Mouse (Mus musculus): ENCODE results near the gene Ephb1. TPM values are rescaled to one million over a fixed set of nuclear protein-coding genes. Genes with fewer than 3 reads are reported as not detected.
A peak's percentile ranks its signal among the peaks of the same experiment; 100 is the strongest.

The Ephb1 gene
- total RNA-seq (2021), result 1 to 10 TPM in 1 of 2 experiments, under 1 TPM in 1; 0.48 to 1.0 TPM
- long read RNA-seq, experiment 1, full-length matches to known transcripts, result 3 of 5 reads
- long read RNA-seq, experiment 1, partial matches to known transcripts, result 0 of 5 reads
- long read RNA-seq, experiment 1, other reads (novel, unspliced or antisense), result 2 of 5 reads
- long read RNA-seq, experiment 2, result 0 reads

DNA sequence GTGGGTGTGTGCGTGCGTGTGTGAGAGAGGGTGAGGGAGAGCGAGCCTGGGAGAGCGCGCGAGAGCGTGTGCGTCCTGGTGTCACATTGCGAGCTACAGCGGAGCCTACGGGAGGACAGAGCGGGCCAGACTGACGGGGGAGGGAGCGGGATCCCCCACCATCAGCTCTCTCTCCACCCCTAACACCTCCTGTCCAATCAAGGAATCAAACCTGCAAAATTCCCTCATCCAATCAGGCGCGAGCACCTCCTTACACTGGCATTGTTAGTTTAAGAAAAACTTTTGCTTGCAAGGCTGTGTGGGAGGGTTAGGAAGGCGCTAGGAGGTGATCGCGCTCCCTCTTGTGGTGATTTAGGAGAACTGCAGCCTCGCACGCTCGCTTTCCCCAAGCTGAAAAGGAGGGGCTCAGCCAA is at the start of gene Ephb1:
Gene Ephb1, minus strand, starts transcription at position 133 of the 413 bp plus-strand sequence.
- Histone ChIP-seq H3K4me3 (peak within 1 kb of the TSS; percentile 84), H3K27ac (peak within 1 kb of the TSS; percentile 24; the same call in 1 of the 2 replicates)
- DNase-seq, result peak; percentile 79
- TF ChIP-seq CTCF (IDR thresholded peaks at IDR 0.05), result no peak
- intact Hi-C loops (cut with DNase I), result loop anchor here (2.0 to 10.0 kb wide), 8 partner anchors 88 to 1040 kb away; no protein-coding TSS in a partner anchor

DNA sequence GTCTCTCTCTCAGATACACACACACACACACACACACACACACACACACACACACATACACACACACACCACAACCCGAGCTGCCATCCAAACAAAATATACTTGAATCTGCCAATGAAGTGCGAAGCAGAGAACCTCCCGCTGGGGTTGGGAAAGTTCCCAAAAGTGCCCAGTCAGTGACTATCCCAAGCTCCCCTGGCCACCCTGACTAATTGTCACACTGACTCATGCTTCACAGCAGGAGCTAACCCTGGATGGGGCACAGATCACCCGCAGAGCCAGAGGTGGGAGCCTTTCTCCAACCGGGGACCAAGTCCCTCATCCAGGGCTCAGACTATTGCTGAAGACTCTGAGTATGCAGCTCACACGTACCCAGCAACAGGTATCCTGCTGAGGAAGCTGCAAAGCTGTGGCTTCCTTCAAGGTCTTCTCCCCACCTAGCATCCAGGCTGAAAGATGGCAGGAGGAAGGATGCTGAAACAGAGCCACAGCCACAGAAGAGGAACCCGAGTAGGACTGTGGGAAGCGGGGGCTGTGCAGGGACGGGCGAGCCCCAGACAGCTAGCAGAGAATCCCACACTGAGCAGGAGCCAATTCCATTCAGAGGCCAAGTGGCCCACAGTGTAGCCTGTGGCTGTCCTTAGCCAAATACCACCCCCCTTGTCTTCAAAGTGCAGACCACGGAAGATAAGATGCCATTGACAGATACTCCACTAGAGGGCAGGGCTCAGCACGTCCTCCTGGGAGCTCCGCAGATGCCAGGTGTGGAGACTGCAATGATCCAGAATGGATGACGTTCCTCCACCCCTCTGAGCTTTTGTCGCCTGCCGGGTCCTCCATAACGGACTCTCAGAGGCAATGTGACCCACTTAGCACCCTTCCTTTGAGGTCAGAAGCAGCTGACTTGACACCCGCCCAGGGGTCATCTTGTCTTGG is 48.9 kb upstream of the Ephb1 start:
- TF ChIP-seq CTCF (IDR thresholded peaks at IDR 0.05), result peak; percentile 89
- intact Hi-C loops (cut with DNase I), result no loop called here
- Histone ChIP-seq H3K27ac (peak overlapping the region; percentile 85), H3K4me3 (peak overlapping the region; percentile 60)
- DNase-seq, result peak; percentile 76

GRCm38 (mm10) chr9:102402671-102403070 is 48.2 kb upstream of the Ephb1 start:
- intact Hi-C loops (cut with DNase I), result no loop called here
- no peak for TF ChIP-seq CTCF (IDR thresholded peaks at IDR 0.05)
- peak; percentile 57 for DNase-seq
- Histone ChIP-seq H3K27ac (peak overlapping the region; percentile 85), H3K4me3 (peak overlapping the region; percentile 5; the same call in 1 of the 2 replicates)

DNA sequence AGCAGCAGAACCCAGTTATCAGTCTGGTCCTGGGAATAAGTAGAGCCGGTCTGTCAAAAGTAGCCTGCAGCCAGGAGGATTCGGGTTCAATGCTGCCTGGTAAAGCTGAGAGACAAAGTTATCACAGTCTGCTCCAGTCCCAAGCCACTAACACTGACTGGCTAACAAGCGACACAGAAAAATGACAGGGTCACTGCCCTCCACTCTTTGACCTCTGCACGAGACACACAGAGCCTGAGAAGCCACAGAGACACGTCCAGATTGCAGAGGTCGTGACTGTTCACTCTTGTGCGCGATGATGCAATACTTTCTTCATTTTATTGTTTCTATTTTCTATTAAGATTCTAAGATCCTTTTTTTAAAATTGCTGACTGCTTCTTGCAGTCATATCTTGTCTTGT is 33.8 kb upstream of the Ephb1 start:
- intact Hi-C loops (cut with DNase I), result no loop called here
- TF ChIP-seq CTCF (IDR thresholded peaks at IDR 0.05), result no peak
- Histone ChIP-seq H3K27ac (no peak overlapping the region), H3K4me3 (no peak overlapping the region)
- no peak for DNase-seq

GRCm38 (mm10) chr9:102386816-102387215 is 32.3 kb upstream of the Ephb1 start:
- intact Hi-C loops (cut with DNase I), result no loop called here
- Histone ChIP-seq H3K4me3 (no peak overlapping the region), H3K27ac (no peak overlapping the region)
- no peak for TF ChIP-seq CTCF (IDR thresholded peaks at IDR 0.05)
- no peak for DNase-seq

- TF ChIP-seq CTCF (IDR thresholded peaks at IDR 0.05), result no peak
- Histone ChIP-seq H3K4me3 (no peak overlapping the region), H3K27ac (no peak overlapping the region)
- intact Hi-C loops (cut with DNase I), result no loop called here
- DNase-seq, result no peak
Measured at GRCm38 (mm10) chr9:102380235-102380634, 25.7 kb upstream of the Ephb1 start.

DNA sequence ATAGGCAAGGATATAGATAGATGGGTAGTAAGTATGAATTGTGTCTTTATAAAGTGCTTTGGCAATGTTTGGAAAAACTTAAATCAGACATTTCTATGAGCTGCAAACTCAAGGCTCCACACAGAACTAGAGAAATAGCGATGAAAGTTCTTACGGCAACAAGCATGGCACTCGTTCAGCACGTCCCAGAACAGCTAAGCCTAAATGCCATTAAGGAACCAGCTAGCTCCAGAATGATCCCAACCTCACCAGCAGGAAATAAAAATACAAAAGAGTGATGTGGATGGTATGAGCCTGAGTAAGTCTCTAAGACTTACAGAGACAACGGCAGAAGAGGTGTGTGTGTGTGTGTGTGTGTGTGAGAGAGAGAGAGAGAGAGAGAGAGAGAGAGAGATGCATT is 20.2 kb upstream of the Ephb1 start:
- no peak for TF ChIP-seq CTCF (IDR thresholded peaks at IDR 0.05)
- H3K4me3 ChIP-seq, result no peak overlapping the region
- no peak overlapping the region for H3K27ac ChIP-seq
- intact Hi-C loops (cut with DNase I), result no loop called here
- no peak for DNase-seq

DNA sequence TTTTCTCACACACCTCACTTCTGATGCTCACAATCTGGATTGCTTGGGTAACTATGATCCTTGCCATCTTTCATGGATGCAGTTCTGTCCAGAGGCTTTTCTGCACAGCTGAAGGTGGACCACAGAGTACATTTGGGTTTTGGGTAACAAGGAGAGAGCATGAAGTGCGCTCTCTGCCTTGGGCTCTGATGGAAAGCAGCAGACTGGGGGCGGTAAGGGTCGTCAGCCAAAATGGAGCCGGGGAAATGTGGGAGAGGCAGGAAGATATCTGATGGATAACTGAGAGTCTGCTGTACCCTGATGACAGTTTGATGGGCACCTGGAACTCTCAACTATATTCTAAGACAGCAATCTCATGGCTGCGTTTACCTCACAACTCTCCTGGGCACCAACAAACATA is 19.4 kb upstream of the Ephb1 start:
- Histone ChIP-seq H3K27ac (no peak overlapping the region), H3K4me3 (no peak overlapping the region)
- TF ChIP-seq CTCF (IDR thresholded peaks at IDR 0.05), result no peak
- intact Hi-C loops (cut with DNase I), result no loop called here
- DNase-seq, result no peak

DNA sequence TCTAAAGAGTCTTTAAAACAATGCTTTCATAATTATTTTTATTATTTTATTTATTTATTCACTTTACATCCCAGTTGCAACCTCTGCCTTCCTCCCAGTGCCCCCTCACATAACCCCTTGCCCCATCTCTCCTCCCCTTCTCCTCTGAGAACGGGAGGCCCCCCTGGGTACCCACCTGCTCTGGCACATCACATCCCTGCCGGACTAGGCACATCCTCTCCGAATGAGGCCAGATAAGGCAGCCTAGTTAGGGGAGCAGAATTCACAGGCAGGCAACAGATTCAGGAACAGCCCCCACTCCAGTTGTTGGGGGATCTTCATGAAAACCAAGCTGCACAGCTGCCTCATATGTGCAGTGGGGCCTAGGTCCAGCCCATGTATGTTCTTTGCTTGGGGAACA is 17.4 kb upstream of the Ephb1 start:
- intact Hi-C loops (cut with DNase I), result no loop called here
- no peak overlapping the region for H3K4me3 ChIP-seq
- DNase-seq, result no peak
- no peak overlapping the region for H3K27ac ChIP-seq
- TF ChIP-seq CTCF (IDR thresholded peaks at IDR 0.05), result no peak

DNA sequence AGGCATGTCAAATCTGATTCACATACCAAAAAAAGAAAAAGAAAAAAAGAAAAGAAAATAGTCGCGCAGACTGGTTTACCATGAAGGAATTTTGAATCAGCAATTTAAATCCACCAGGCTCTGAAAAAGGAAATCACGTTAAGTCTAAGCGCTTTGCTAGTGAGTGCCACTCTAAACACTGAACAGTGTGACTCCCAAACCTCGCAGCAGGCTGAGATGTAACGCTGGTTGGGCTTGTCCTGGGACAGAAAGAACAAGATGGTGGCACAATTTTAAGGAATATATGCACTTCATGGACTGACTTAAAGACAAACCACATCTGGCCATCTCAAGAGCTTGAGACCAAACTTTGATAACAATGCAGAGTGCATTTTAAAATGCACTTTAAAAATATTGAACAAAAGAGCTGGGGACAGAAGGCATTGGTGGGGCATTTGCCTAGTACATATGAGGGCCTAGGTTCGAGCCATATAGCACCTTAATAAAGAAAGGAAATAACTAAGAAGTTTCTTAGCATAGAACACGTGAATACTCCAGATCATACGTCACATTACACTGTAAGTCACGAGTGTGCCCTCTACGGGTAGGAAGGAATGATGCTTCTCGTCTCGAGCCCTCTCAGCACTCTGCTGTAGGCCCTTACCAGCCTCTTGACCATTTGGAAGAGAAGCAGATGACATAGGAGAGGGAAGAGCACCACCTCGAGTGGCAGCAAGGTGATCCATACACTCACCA is 16.7 kb upstream of the Ephb1 start:
- TF ChIP-seq CTCF (IDR thresholded peaks at IDR 0.05), result no peak
- Histone ChIP-seq H3K27ac (no peak overlapping the region), H3K4me3 (no peak overlapping the region)
- intact Hi-C loops (cut with DNase I), result no loop called here
- DNase-seq, result no peak

DNA sequence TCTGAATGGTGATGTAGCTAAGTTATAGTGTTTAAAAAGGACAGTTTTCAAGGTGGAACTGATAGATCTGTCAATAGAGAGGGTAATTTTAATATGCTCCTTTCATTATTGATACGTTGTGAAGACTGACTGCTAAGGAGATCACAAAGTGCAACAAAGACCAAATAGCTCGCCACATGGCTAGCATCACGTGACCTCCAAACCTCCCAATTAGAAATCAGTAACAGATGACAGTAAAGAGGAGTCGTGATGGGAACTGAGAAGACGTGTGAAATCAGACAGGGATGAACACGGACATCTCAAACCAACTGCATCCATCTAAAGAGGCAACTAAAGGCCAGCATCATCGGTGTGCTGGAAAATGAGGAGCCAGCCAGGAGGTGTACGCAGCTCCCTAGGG is 15.6 kb upstream of the Ephb1 start:
- no peak for DNase-seq
- H3K4me3 ChIP-seq, result no peak overlapping the region
- TF ChIP-seq CTCF (IDR thresholded peaks at IDR 0.05), result no peak
- H3K27ac ChIP-seq, result no peak overlapping the region
- intact Hi-C loops (cut with DNase I), result no loop called here

GRCm38 (mm10) chr9:102369141-102369540 is 14.6 kb upstream of the Ephb1 start:
- no peak for DNase-seq
- intact Hi-C loops (cut with DNase I), result no loop called here
- TF ChIP-seq CTCF (IDR thresholded peaks at IDR 0.05), result peak; percentile 37; the same call in 1 of the 2 replicates
- H3K27ac ChIP-seq, result no peak overlapping the region
- no peak overlapping the region for H3K4me3 ChIP-seq

DNA sequence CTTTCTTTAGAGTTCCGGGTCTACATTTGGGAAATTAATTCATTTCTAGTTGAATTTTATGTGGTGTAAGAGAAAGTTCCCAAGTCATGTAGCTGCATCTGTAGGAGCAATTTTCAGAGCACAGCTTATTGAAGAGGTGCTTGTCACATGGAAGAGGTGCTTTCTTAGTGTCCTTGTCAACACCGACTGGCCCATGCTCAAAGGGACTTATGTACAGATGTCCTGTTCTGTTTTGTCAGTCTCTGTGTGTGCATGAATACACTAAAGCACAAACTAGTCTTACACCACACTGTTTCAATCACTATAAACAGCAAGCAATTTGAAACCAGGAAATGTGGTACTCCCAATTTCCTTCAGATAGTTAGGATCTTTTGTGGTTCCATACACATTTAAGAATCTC is 13.3 kb upstream of the Ephb1 start:
- H3K27ac ChIP-seq, result no peak overlapping the region
- no peak for DNase-seq
- no peak for TF ChIP-seq CTCF (IDR thresholded peaks at IDR 0.05)
- intact Hi-C loops (cut with DNase I), result no loop called here
- no peak overlapping the region for H3K4me3 ChIP-seq

Data from gastrocnemius, adult 2 months (tissue).